Mouse (Mus musculus) myocyte (in vitro differentiated cells): ENCODE measurements around the gene Aldh16a1. TPM values are rescaled to one million over a fixed set of nuclear protein-coding genes. Genes with fewer than 3 reads are reported as not detected.

Source experiments
- H3K27me3 ChIP-seq: one replicate; pipeline ENCODE4 v1.6.1; 2011; ENCODE audit not compliant: control insufficient read depth, insufficient read depth, insufficient read length
- H3K36me3 ChIP-seq: one replicate; pipeline ENCODE4 v1.6.1; 2011; ENCODE audit not compliant: control insufficient read depth, insufficient read depth
- H3K4me2 ChIP-seq: one replicate; pipeline ENCODE4 v1.6.1; 2011; ENCODE audit warnings: low read depth, control low read depth
- H3K4me3 ChIP-seq: one replicate; pipeline ENCODE4 v1.5.1; 2011; ENCODE audit warnings: mild to moderate bottlenecking, control low read depth, moderate library complexity
- H3K79me2 ChIP-seq: one replicate; pipeline ENCODE4 v1.6.1; 2011; ENCODE audit not compliant: control insufficient read depth, insufficient read depth
- H3ac ChIP-seq: one replicate; pipeline ENCODE4 v1.6.1; 2011; ENCODE audit not compliant: control insufficient read depth, insufficient read length
- CEBPB ChIP-seq: IDR thresholded peaks from 2 replicates; pipeline ENCODE4 v1.6.1; 2011; ENCODE audit warnings: mild to moderate bottlenecking, moderate library complexity; ENCODE audit not compliant: poor library complexity, insufficient read depth, severe bottlenecking
- E2F4 ChIP-seq: IDR thresholded peaks from one replicate; pipeline ENCODE4 v1.6.1; 2011; ENCODE audit warnings: mild to moderate bottlenecking, control low read depth, moderate library complexity; ENCODE audit not compliant: insufficient read depth
- MAX ChIP-seq: IDR thresholded peaks from one replicate; pipeline ENCODE4 v1.6.1; 2011; ENCODE audit warnings: low read depth, mild to moderate bottlenecking, control low read depth
- MYOD1 ChIP-seq, 3 experiments: IDR thresholded peaks; one replicate each; pipeline ENCODE4 v1.6.1; 2011; ENCODE audit warnings: control low read depth in 2 of 3, low read depth in 2 of 3, mild to moderate bottlenecking in 2 of 3, moderate library complexity in 1 of 3; ENCODE audit not compliant: insufficient read length in 2 of 3, control insufficient read depth in 1 of 3
- MYOG ChIP-seq, 3 experiments: IDR thresholded peaks; one replicate each; pipeline ENCODE4 v1.6.1; 2011; ENCODE audit warnings: control low read depth in 2 of 3, low read depth in 2 of 3, mild to moderate bottlenecking in 2 of 3; ENCODE audit not compliant: insufficient read length in 2 of 3, control insufficient read depth in 1 of 3, insufficient read depth in 1 of 3
- POLR2A ChIP-seq: IDR thresholded peaks from one replicate; pipeline ENCODE4 v1.6.1; 2011; ENCODE audit warnings: low read depth, mild to moderate bottlenecking, control low read depth, moderate library complexity; ENCODE audit not compliant: insufficient read length
- POLR2AphosphoS2 ChIP-seq: IDR thresholded peaks from one replicate; pipeline ENCODE4 v1.6.1; 2011; ENCODE audit warnings: low read depth, control low read depth; ENCODE audit not compliant: insufficient read length
- REST ChIP-seq: IDR thresholded peaks from one replicate; pipeline ENCODE4 v1.6.1; 2011; ENCODE audit warnings: mild to moderate bottlenecking, control low read depth, moderate library complexity; ENCODE audit not compliant: insufficient read depth, insufficient read length
- SRF ChIP-seq: IDR thresholded peaks from one replicate; pipeline ENCODE4 v1.6.1; 2011; ENCODE audit warnings: low read depth; ENCODE audit not compliant: control insufficient read depth, insufficient read length
- TCF12 ChIP-seq: IDR thresholded peaks from one replicate; pipeline ENCODE4 v1.6.1; 2011; ENCODE audit warnings: mild to moderate bottlenecking, control low read depth; ENCODE audit not compliant: poor library complexity, insufficient read depth, severe bottlenecking
- TCF3 ChIP-seq: IDR thresholded peaks from one replicate; pipeline ENCODE4 v1.6.1; 2011; ENCODE audit warnings: low read depth, control low read depth; ENCODE audit not compliant: insufficient read length
- USF1 ChIP-seq: IDR thresholded peaks from one replicate; pipeline ENCODE4 v1.6.1; 2011; ENCODE audit warnings: low read depth, mild to moderate bottlenecking, control low read depth, moderate library complexity
- polyA plus RNA-seq: library from polyadenylated mRNA; unstranded; fragments of >200 nt; fragmentation: generic; extraction: Trizol; gene quantifications from one replicate; pipeline ENCODE4 v1.2.1, GENCODE M21; 2012; ENCODE audit warnings: missing spikeins

The Aldh16a1 gene
- polyA plus RNA-seq, 1 experiment, result 29.0 TPM

DNA sequence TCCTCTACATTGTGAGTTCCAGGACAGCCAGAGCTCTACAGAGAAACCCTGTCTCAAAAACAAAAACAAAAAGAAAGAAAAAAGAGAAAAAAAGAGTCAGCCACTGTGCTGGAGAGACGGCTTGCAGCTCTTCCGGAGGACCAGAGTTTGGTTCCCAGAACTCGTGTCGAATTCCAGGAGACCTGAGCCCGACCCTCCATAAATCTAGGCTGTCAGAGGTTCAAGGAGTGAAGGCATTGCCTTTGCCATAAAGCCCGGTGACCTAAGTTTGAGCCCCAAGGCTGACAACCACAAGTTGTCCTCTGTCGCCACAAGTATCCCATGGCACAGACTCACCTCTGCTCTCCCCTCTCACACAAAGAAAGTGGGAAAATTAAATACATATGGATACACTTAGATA is 60.3 kb downstream of the Aldh16a1 start:
- Histone ChIP-seq H3K79me2 (no peaks in the 10 kb centered on the region), H3K4me2 (no peak overlapping the region), H3K36me3 (no peaks in the 10 kb centered on the region), H3ac (no peak overlapping the region), H3K4me3 (no peak overlapping the region), H3K27me3 (no peaks in the 10 kb centered on the region)
- TF ChIP-seq CEBPB (no peak), TCF3 (no peak), MYOG (IDR thresholded peaks at IDR 0.05; ENCODE audit: control insufficient read depth in 1 of 3, insufficient read depth in 1 of 3, insufficient read length in 2 of 3, low read depth in 2 of 3) (no peak), USF1 (no peak), MAX (no peak), SRF (no peak), TCF12 (no peak), POLR2AphosphoS2 (no peak), E2F4 (no peak), POLR2A (no peak)

DNA sequence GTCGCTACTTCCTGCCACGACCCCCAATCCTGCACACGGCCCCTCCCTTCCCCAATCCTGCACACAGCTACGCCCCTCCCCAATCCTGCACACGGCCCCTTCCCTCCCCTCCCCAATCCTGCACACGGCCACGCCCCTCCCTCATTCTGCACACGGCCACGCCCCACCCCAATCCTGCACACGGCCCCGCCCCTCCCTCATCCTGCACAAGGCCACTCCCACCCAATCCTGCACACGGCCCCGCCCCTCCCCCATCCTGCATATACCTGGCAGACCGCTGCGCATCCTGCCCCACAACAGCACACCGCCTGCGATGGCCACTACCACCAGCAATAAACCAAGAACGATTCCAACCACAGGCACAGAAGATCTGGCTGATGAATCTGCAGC is 60.9 kb downstream of the Aldh16a1 start:
- Histone ChIP-seq H3ac (no peak overlapping the region), H3K27me3 (no peaks in the 10 kb centered on the region), H3K4me2 (no peak overlapping the region), H3K36me3 (no peaks in the 10 kb centered on the region), H3K79me2 (no peaks in the 10 kb centered on the region), H3K4me3 (no peak overlapping the region)
- TF ChIP-seq REST (no peak), E2F4 (no peak), POLR2A (no peak), MYOD1 (IDR thresholded peaks at IDR 0.05; ENCODE audit: control insufficient read depth in 1 of 3, insufficient read length in 2 of 3, low read depth in 2 of 3) (no peak), SRF (no peak), TCF12 (no peak), POLR2AphosphoS2 (no peak), MYOG (IDR thresholded peaks at IDR 0.05; ENCODE audit: control insufficient read depth in 1 of 3, insufficient read depth in 1 of 3, insufficient read length in 2 of 3, low read depth in 2 of 3) (no peak), CEBPB (no peak), MAX (no peak)

- H3K4me2 ChIP-seq, result no peak overlapping the region
- no peak overlapping the region for H3K4me3 ChIP-seq
- H3K79me2 ChIP-seq, result no peaks in the 10 kb centered on the region
These were observed 61.4 kb downstream of the Aldh16a1 start for GRCm38 (mm10) chr7:45092828-45093515.

GRCm38 (mm10) chr7:45092048-45092447 is 62.3 kb downstream of the Aldh16a1 start, which contains the start of gene Rcn3:
Rcn3 (minus strand) TSS chr7:45092221.
- Histone ChIP-seq H3K36me3 (no peaks in the 10 kb centered on the region), H3K27me3 (no peaks in the 10 kb centered on the region), H3ac (no peak within 1 kb of the TSS), H3K79me2 (no peaks in the 10 kb centered on the region), H3K4me3 (peak within 1 kb of the TSS; percentile 38), H3K4me2 (peak within 1 kb of the TSS; percentile 75)
- no peak for TF ChIP-seq MYOG (IDR thresholded peaks at IDR 0.05; ENCODE audit: control insufficient read depth in 1 of 3, insufficient read depth in 1 of 3, insufficient read length in 2 of 3, low read depth in 2 of 3)
- peak; percentile 50 for TF ChIP-seq POLR2A
- TF ChIP-seq TCF3, result no peak
- TF ChIP-seq REST, result no peak
- TF ChIP-seq E2F4, result no peak
- no peak for TF ChIP-seq MYOD1 (IDR thresholded peaks at IDR 0.05; ENCODE audit: control insufficient read depth in 1 of 3, insufficient read length in 2 of 3, low read depth in 2 of 3)
- peak; percentile 69 for TF ChIP-seq POLR2AphosphoS2
- no peak for TF ChIP-seq TCF12

More at GRCm38 (mm10) chr7:45092828-45093515, 61.4 kb downstream of the Aldh16a1 start:
- Histone ChIP-seq H3K36me3 (no peaks in the 10 kb centered on the region), H3ac (no peak overlapping the region), H3K27me3 (no peaks in the 10 kb centered on the region)
- no peak for TF ChIP-seq MYOD1 (IDR thresholded peaks at IDR 0.05; ENCODE audit: control insufficient read depth in 1 of 3, insufficient read length in 2 of 3, low read depth in 2 of 3)

- TF ChIP-seq SRF (no peak), MAX (no peak), MYOG (IDR thresholded peaks at IDR 0.05; ENCODE audit: control insufficient read depth in 1 of 3, insufficient read depth in 1 of 3, insufficient read length in 2 of 3, low read depth in 2 of 3) (no peak), E2F4 (no peak), MYOD1 (IDR thresholded peaks at IDR 0.05; ENCODE audit: control insufficient read depth in 1 of 3, insufficient read length in 2 of 3, low read depth in 2 of 3) (no peak), TCF3 (no peak), POLR2A (no peak), USF1 (no peak), REST (no peak), CEBPB (no peak), TCF12 (no peak), POLR2AphosphoS2 (no peak)
- H3K27me3 ChIP-seq, result no peaks in the 10 kb centered on the region
- H3K4me2 ChIP-seq, result peak overlapping the region; percentile 75
- no peak overlapping the region for H3ac ChIP-seq
- H3K79me2 ChIP-seq, result no peaks in the 10 kb centered on the region
- peak overlapping the region; percentile 38 for H3K4me3 ChIP-seq
- H3K36me3 ChIP-seq, result no peaks in the 10 kb centered on the region
These were observed 63.1 kb downstream of the Aldh16a1 start for GRCm38 (mm10) chr7:45091001-45091990.
